Mouse (Mus musculus): Measurements from ENCODE around the gene Scnm1.
"Not testable (repeated sequence)": the region's sequence is repeated elsewhere in the genome, so short reads cannot be mapped to it uniquely, and the experiment has no call there.

Scnm1 gene

DNA sequence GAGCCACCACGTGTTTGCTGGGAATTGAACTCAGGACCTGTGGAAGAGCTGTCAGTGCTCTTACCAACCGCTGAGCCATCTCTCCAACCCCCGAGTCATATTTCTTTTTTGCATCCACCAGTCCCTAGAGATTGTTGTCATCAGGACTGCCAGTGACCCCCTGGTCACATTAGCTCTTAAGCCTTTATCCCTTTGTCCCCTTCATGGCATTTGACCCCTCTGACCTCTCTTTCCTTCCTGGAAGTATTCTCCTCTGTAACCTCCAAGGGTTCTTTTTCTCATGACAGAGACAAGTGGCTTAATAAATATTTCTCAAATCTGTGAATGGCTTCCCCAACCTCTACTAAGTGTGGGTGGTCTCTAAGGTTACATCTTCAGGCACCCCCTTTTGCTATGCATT lies 14.1 kb upstream of the Scnm1 start:
- no peak for DNase-seq (ENCODE audit: low read depth)

DNA sequence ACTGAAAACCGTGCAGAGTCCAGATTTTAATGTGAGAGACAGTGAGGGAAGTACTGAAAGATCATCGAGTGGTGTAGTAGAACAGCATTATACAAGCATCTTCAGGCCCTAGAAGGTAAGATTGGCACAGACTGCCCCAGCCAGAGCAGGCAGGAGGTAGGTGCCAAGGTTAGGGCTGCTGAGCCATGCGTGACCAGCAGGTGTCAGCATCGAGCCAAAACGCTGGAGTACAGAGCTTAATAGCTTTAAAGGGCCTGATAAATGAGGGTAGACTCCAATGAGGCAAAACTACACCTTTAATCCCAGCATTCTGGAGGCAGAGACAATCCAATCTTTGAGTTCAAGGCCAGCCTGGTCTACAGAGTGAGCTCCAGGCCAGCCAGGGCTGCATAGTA lies 8.8 kb upstream of the Scnm1 start:
- peak; percentile 89 for DNase-seq (ENCODE audit: low read depth)

DNA sequence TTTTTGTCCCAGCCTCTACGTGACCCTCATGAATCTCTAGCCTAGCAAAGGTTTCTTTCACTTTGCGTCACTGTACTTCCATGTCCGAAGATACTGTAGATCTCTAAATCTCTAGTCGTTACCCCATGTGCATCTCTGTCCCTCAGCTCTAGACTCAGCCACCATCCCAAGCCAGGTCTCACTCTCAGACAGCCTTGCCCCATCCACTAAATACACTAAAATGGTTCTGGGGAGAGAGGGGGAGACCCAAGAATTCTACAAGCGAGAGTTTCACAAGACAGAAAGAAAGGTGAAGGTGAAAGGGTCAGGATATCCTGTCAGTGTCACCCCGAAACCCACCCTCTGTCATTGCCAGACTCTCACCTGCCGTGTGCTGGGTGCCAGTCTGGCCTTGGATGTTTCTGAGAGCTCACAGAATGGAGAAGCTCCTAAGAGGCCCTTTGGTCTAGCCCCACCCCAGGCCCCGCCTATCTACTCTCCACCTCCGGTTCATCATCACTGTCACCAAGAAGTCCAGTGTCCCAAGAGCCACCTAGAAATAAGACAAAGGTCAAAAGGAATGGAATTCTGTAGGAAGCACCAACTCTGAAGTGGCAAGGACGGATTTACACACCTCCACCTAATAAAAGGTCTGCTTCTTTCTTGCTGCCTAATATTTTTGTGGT lies 8.3 kb upstream of the Scnm1 start, which contains the start of gene Tnfaip8l2:
TSS of gene Tnfaip8l2 (minus strand) at position 409 of the 665 bp plus-strand sequence.
- DNase-seq (ENCODE audit: low read depth): no peak

DNA sequence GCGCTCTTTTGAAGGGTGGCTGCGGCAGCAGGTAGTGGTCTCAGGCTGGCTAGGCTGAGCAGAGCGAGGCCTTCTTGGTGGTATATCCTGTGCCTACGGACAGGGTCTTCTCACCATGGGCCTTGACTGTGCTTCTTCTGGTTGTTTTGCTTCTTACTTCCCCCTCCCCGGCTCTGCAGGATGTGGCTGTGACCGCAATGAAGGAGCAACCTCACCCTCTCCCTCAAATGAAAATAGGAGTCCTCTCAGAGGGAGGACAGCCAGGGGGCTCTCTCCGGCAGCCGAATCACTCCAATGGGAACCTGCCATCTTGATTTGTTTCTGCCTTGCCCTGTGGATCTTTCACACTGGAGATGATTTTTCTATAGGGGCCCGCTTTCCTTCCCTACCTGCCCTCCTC lies 7.7 kb upstream of the Scnm1 start:
- DNase-seq (ENCODE audit: low read depth): no peak

GRCm38 (mm10) chr3:95140795-95141194 lies 7.0 kb upstream of the Scnm1 start:
- no peak for DNase-seq (ENCODE audit: low read depth)

DNA sequence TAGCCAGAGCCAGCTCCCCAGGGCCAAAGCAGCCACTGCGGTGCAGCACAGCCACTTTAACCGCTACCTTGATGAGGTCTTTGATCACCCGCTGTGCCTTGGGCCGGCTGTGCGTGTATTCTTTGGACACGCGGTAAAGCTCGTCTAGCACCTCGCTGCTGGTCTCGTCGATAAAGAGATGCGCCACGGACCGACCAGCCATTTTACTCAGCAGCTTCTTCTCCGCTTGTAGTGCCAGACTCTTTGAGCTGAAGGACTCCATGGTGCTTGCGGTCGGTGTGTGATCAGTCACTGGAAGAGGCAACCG lies 6.4 kb upstream of the Scnm1 start:
- DNase-seq (ENCODE audit: low read depth): no peak

DNA sequence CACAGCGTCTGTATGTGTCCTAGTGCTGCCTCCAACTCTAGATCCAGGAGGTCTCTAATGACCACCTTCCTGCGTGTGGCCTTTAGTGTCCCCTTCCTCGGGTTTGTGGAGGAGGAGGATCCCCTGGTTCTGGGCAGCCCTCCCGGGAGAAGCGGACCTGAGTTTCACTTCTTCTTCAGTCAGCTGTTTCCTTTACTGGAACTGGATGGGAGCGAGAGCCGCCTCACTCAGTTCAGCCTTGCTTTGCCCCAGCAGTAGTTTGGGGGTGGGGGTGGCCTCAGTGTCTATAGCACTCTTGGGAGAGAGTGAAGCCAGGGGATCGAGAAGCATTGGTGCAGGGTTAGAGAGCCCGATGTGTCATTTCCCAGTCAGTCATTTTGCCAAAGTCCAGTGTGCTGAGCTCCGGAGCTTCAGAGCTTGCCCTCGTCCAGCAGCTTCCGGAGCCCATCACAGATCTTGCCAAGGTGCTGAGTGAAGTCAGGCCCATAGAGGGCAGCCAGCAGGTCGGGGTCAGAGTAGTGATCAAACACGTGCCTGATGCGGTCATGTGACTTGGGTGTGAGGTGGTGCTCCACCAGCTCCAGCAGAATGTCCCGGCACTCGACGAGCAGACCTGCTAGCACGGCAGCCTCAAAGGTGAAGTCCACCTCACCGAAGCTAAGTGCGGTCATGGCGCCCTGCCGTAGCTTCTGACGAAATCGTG lies 5.9 kb upstream of the Scnm1 start:
- no peak for DNase-seq (ENCODE audit: low read depth)

- DNase-seq (ENCODE audit: low read depth): no peak
Measured at GRCm38 (mm10) chr3:95136336-95136735, 2.5 kb upstream of the Scnm1 start.

DNA sequence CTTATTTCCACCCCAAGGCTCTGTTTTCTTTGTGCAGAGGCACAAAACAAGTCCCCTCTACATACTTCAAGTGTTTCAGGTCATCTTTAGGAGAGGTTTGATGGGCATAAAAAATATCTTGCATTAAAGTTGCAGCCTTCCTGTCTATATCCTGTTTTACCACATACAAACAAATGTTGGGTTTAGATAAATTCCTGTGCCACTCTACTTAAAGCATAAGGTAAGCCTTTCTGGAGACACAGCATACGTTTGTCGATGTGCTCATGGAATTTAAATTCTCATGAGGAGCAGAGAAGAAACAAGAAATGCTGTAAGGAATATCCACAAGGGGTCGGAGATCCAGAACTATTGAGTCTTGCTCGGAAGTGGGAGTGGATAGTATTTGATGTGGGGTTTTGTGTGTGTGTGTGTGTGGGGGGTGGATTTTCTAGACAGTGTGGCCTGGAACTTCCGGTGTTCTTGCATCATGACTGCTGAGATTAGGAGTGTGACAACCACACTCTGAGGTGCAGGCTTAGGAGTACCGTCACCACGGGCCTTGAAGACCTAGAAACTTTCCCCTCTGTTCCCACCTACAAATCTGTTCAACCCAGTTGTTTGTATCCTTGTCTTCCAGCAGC lies 1.7 kb upstream of the Scnm1 start:
- no peak for DNase-seq (ENCODE audit: low read depth)

DNA sequence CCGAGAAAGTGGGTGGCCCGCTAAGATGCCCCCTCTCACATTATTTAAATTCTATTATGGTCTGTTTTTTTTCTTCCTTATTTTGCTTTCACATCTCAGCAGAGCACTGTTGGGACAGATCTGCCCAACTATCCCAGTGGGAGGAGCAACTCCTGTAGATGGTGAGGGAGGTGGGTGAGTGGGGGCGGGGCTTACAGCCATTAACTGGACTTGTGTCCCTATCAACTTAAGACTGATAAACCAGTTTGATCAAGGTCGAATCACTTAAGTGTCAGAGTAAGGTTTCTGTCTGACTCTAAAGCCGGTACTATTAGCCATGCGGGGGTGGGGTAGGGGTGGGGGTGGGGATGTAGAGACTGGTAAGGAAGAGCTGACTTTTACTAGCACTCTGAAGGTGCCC lies 1.2 kb upstream of the Scnm1 start:
- DNase-seq (ENCODE audit: low read depth): peak; percentile 77

DNA sequence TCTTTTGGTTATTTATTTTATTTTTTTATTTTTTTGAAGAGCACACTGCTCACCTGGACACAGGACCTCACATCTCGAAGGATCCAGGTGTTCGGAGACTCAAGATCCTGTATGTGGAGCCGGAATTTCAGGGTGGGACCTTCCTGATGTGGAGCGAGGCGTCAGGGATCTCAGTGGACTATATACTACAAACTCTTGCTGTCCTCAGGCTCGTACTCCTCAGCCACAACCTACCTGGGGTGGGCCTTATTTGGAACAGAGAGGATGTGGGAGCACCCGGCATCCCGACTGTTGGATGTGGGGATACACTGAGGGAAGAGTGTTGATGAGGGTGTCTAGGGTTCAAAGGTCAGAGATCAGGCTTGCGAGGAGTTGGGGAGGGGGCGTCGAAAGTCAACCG lies 322 bp upstream of the Scnm1 start:
- not testable (repeated sequence) for DNase-seq (ENCODE audit: low read depth)

GRCm38 (mm10) chr3:95133176-95133575 lies 635 bp downstream of the Scnm1 start:
- no peak for DNase-seq (ENCODE audit: low read depth)

GRCm38 (mm10) chr3:95132389-95132788 lies 1.4 kb downstream of the Scnm1 start:
- not testable (repeated sequence) for DNase-seq (ENCODE audit: low read depth)

DNA sequence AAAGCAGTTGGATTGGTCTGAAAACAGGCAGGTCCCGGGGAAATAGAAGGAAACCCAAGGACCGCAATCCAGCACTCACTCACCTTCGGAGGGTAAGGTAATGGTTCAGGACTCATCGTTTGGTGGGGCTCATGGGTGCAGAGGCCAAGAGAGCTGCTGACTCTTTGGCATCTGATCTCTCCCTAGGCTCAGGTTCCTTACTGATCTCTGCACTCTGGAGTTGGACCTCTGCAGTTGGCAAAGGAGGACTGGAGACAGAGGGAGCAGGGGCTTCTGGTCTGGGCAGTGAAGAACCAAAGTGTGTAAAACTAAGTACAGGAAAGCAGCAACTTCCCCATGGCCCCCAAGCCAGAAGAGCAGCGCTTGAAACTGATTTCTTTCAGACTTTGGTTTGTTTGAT lies 3.7 kb downstream of the Scnm1 start:
- no peak for DNase-seq (ENCODE audit: low read depth)

GRCm38 (mm10) chr3:95129226-95129651 lies 4.6 kb downstream of the Scnm1 start:
- DNase-seq (ENCODE audit: low read depth): no peak

- peak; percentile 66 for DNase-seq (ENCODE audit: low read depth)
Measured at GRCm38 (mm10) chr3:95124972-95125371, 8.8 kb downstream of the Scnm1 start.

DNA sequence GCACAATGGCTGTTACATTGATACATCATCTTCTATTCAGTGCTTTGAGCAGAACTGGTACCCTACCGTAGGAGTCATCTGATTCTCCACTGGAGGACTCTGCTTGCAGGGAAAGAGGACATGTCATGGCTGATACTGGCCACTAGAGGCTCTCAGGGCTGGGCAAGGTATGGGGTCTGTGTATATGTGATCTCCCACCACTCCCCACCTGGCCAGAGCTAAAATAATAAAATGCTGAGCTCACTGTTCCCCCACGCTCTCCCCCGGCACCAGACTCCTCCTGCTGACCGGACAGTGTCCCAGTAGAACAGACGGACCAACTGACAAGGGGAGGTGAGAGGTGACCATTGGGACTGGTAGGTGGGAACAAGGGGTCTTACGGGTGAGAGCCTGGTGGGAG lies 9.6 kb downstream of the Scnm1 start, which contains the start of gene Tmod4:
TSS of gene Tmod4 (plus strand) at position 231 of the 400 bp plus-strand sequence.
- DNase-seq (ENCODE audit: low read depth): peak; percentile 19

GRCm38 (mm10) chr3:95121580-95121979 lies 12.2 kb downstream of the Scnm1 start:
- no peak for DNase-seq (ENCODE audit: low read depth)

DNA sequence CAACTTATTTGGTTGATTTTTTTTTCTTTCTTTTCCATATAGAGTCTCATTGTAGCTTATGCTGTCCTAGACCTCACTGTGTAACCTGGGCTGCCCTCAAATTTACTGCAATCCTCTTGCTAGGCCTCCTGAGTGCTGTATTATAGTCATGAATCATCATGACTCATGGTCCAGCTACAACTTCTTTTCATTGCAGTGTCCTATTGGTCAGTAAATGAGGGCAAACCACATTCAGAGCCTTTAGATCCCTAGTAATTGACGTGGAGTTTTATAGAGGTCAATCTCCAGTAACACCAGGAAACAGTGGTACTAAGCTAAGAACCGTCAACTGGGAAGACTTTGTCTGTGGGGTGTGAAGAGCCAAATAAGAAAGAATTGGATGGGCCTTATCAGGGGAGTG lies 16.1 kb downstream of the Scnm1 start:
- peak; percentile 80 for DNase-seq (ENCODE audit: low read depth)

- no peak for DNase-seq (ENCODE audit: low read depth)
Measured at GRCm38 (mm10) chr3:95112760-95113159, 21.1 kb downstream of the Scnm1 start.

- peak; percentile 93 for DNase-seq (ENCODE audit: low read depth)
Measured at GRCm38 (mm10) chr3:95110911-95111726, 22.7 kb downstream of the Scnm1 start, which contains the start of gene Vps72. Vps72 (plus strand) TSS chr3:95111022.

DNA sequence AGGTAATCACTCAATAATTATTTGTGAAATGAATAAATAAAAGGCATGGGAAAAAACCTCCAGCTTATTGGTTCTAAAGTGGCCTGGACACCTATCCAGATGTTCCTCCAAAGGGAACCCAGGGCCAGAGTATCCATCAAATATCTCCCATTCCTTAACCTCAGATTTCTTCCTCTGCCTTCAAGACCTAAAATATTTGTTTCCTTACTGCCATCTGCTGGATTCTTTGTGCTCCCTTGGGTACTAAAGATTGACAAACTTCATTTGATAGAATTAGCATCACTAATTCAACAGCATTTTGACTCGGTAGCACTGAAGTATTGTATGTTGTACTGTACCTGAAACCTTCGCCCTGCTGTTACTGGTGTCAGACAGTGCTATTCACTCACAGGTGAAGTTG lies 25.9 kb downstream of the Scnm1 start:
- peak; percentile 52 for DNase-seq (ENCODE audit: low read depth)

Measured in NIH3T3 (cell line).